Mouse (Mus musculus) olfactory bulb, adult 2 months (tissue): ENCODE results near the gene Lcn9. TPM values are rescaled to one million over a fixed set of nuclear protein-coding genes. Genes with fewer than 3 reads are reported as not detected.
"Not testable (repeated sequence)": the region's sequence is repeated elsewhere in the genome, so short reads cannot be mapped to it uniquely, and the experiment has no call there.

Experiments
- H3K27ac ChIP-seq: fragments of 200-500 bp; 2 replicates; pipeline ENCODE4 v1.5.1; 2012; ENCODE audit warnings: low read depth, low read length; ENCODE audit not compliant: insufficient read depth
- H3K4me1 ChIP-seq: fragments of 200-500 bp; 2 replicates; pipeline ENCODE4 v1.6.1; 2012; ENCODE audit warnings: low read length; ENCODE audit not compliant: control insufficient read depth, insufficient read depth
- H3K4me3 ChIP-seq: fragments of 200-500 bp; 2 replicates; pipeline ENCODE4 v1.5.1; 2012; ENCODE audit warnings: mild to moderate bottlenecking, low read depth, low read length, moderate library complexity; ENCODE audit not compliant: insufficient read depth
- CTCF ChIP-seq: fragments of 200-500 bp; IDR thresholded peaks from 2 replicates; pipeline ENCODE4 v1.5.1; 2012; ENCODE audit warnings: low read depth, mild to moderate bottlenecking, low read length, moderate library complexity; ENCODE audit not compliant: insufficient read depth
- POLR2A ChIP-seq: fragments of 200-500 bp; IDR thresholded peaks from 2 replicates; pipeline ENCODE4 v1.6.1; 2012; ENCODE audit warnings: mild to moderate bottlenecking, low read depth, low read length, moderate library complexity; ENCODE audit not compliant: insufficient read depth
- WGBS: fragments of 180-500 bp; shearing (Covaris S2); methylation state at CpG from one replicate; pipeline ENCODE4 v1.1.7; 2018; 5-methylcytosine and 5-hydroxymethylcytosine counted together
- polyA plus RNA-seq: library from polyadenylated mRNA; stranded (reverse); fragments of >200 nt; gene quantifications from 2 replicates; pipeline ENCODE4 v1.2.4, GENCODE M21; 2012; ENCODE audit warnings: low replicate concordance; ENCODE audit not compliant: missing spikeins, insufficient read depth, insufficient read length

Lcn9 gene
- polyA plus RNA-seq, 1 experiment = not detected

DNA sequence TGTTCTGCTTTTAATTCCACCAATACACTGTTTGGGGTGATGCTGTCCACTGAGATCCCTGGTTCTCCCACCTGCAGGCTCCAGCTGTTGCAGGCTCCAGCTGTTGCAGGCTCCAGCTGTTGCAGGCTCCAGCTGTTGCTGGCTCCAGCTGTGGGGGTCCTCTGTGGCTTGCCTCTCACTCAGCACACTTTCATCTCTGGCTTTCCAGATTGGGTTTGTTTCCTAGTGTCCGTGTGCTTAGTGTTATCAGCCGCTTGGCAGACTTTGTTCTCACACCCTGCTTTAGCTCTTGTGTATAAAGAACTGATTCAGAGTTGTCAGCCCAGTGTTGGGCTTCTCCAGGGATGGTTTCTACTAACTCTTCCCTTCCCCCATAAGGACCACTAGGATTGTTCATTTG, 25.3 kb upstream of the Lcn9 start:
- H3K27ac ChIP-seq = no peak overlapping the region
- H3K4me3 ChIP-seq = no peak overlapping the region
- 38% methylated on average over 2 of the region's 2 CpGs for WGBS
- no peaks in the 10 kb centered on the region for H3K4me1 ChIP-seq
- TF ChIP-seq CTCF = no peak

DNA sequence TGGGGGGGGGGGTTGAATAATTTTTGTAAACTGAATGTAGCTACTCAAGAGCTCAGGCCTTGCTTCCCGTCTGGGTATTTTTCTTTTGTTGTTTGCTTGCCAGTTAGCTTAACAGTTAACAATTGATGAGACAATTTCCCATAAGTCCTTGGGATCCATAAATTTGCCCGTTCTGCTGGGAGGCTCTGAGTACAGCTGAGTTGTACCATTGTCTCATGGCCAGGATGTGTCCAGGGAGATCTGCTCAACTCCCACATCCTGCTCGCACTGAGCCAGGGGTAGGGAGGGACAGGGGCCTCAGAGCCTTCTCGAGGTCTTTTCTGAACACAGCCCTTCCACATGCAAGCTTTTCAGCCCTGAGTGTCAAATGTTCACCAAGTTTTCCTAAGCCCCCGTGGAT, 24.9 kb upstream of the Lcn9 start:
- Histone ChIP-seq H3K4me3 (no peak overlapping the region), H3K27ac (no peak overlapping the region), H3K4me1 (no peaks in the 10 kb centered on the region)
- no peak for TF ChIP-seq POLR2A
- no peak for TF ChIP-seq CTCF
- 38% methylated on average over 5 of the region's 5 CpGs for WGBS

GRCm38 (mm10) chr2:25811711-25812110, 11.2 kb upstream of the Lcn9 start:
- H3K4me1 ChIP-seq = no peaks in the 10 kb centered on the region
- WGBS = 75% methylated on average over 2 of the region's 2 CpGs
- no peak overlapping the region for H3K4me3 ChIP-seq
- H3K27ac ChIP-seq = no peak overlapping the region
- no peak for TF ChIP-seq CTCF
- no peak for TF ChIP-seq POLR2A

GRCm38 (mm10) chr2:25813364-25813763, 9.6 kb upstream of the Lcn9 start:
- no peaks in the 10 kb centered on the region for H3K4me1 ChIP-seq
- H3K4me3 ChIP-seq = no peak overlapping the region
- TF ChIP-seq POLR2A = no peak
- no peak for TF ChIP-seq CTCF
- H3K27ac ChIP-seq = no peak overlapping the region
- WGBS = 81% methylated on average over 5 of the region's 5 CpGs

DNA sequence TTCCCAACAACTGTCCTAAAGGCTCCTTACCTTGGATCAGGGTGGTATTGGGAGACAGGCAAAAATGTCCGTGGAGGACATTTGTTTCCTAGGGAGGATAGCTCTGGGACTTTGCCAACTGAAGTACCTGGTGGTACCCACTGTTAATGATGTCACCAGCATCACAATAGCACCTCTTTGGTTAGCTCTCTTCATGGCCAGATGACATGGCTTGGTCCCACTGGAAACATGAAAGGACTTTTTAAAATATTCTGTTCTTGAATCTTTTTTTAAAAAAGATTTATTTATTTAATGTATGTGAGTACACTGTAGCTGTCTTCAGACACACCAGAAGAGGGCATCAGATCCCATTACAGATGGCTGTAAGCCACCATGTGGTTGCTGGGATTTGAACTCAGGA, 7.2 kb upstream of the Lcn9 start, which contains the start of gene Glt6d1:
TSS of gene Glt6d1 (minus strand) at position 101 of the 400 bp plus-strand sequence.
- not testable (repeated sequence) for H3K4me3 ChIP-seq, H3K4me1 ChIP-seq, H3K27ac ChIP-seq
- 76% methylated on average over 1 of the region's 1 CpGs for WGBS

GRCm38 (mm10) chr2:25824751-25825150, 1.8 kb downstream of the Lcn9 start:
- WGBS = 92% methylated on average over 3 of the region's 3 CpGs
- H3K27ac ChIP-seq = no peak overlapping the region
- H3K4me3 ChIP-seq = no peak overlapping the region
- TF ChIP-seq POLR2A (no peak), CTCF (no peak)
- H3K4me1 ChIP-seq = no peaks in the 10 kb centered on the region

- Histone ChIP-seq H3K4me1 (no peaks in the 10 kb centered on the region), H3K4me3 (no peak overlapping the region), H3K27ac (no peak overlapping the region)
- TF ChIP-seq POLR2A (no peak), CTCF (no peak)
- WGBS = 71% methylated on average over 8 of the region's 8 CpGs
These were observed 5.5 kb downstream of the Lcn9 start for GRCm38 (mm10) chr2:25828344-25828947.

DNA sequence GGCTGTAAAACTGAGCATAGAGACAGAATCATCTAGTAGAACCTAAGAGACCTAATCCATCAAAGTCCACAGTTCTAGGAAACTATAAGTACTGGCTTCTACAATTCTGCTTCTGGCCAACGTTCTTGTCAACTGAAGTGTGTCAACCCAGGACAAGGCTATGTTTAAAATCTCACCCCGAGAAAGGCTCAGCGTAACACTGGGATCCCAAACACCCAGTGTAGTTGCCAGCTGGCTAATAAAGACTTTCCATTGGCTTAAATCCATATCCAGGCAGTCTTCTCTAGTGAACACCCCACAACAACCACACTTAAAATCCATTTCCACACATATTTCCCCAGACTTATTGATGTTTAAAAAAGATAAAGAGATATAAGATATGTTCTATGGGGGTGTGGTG, 7.8 kb downstream of the Lcn9 start:
- Histone ChIP-seq H3K4me1 (no peaks in the 10 kb centered on the region), H3K4me3 (no peak overlapping the region), H3K27ac (no peak overlapping the region)
- TF ChIP-seq POLR2A (no peak), CTCF (no peak)
- WGBS = 44% methylated on average over 3 of the region's 3 CpGs

GRCm38 (mm10) chr2:25836291-25836690, 13.3 kb downstream of the Lcn9 start:
- H3K4me1 ChIP-seq = peaks cover 3% of the 10 kb centered on the region
- no peak for TF ChIP-seq POLR2A
- peak; percentile 66 for TF ChIP-seq CTCF
- 45% methylated on average over 5 of the region's 5 CpGs for WGBS
- H3K27ac ChIP-seq = no peak overlapping the region
- no peak overlapping the region for H3K4me3 ChIP-seq

- H3K4me1 ChIP-seq = peaks cover 43% of the 10 kb centered on the region
- 54% methylated on average over 4 of the region's 4 CpGs for WGBS
- H3K4me3 ChIP-seq = no peak overlapping the region
- TF ChIP-seq POLR2A = no peak
- no peak for TF ChIP-seq CTCF
- peak overlapping the region; percentile 32; the same call in 1 of the 2 replicates for H3K27ac ChIP-seq
These were observed 19.2 kb downstream of the Lcn9 start for GRCm38 (mm10) chr2:25842161-25842560.
